ENCODE assay signal across 8 mouse cellular contexts in the genomic region with DNA sequence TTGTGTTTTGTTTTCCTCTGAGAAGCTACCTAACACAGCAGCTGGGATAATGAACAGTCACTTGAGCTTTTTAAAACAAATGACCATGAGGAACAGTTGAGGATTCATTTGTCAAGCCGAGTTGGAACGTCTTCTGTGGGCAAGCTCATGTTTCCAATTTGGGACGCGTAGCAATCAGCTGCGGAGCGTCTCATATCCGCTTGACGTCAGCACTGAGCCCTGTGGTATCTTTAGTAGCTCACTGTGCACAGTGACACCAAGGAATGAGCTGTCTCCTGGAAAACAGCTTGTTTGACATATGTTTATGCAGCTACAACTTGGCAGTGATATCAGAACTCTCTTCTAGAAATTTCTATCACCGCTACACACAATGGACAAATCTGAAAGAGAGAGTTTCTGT. TPM values are rescaled to one million over a fixed set of nuclear protein-coding genes. Genes with fewer than 3 reads are reported as not detected.
DNase-seq lines count a peak whose midpoint lies in the region; ATAC-seq lines count a peak whose summit lies in the region.

No protein-coding gene starts in this region.

- H3K27me3 ChIP-seq in kidney, embryonic 14.5 days (ENCODE audit: control insufficient read depth, insufficient read depth, low read length): no peaks in the 10 kb centered on the region
- H3K27me3 ChIP-seq in heart, embryonic 10.5 days (ENCODE audit: insufficient read depth, poor library complexity, severe bottlenecking): no peaks in the 10 kb centered on the region

- no peak overlapping the region for H3K4me3 ChIP-seq in kidney, embryonic 14.5 days (ENCODE audit: low read length)
- H3K4me3 ChIP-seq in heart, embryonic 10.5 days: no peak overlapping the region

- peaks cover 4% of the 10 kb centered on the region; the same call in 1 of the 2 replicates for H3K9me3 ChIP-seq in kidney, embryonic 14.5 days (ENCODE audit: control insufficient read depth, low read length)
- H3K9me3 ChIP-seq in heart, embryonic 10.5 days: 0 out of 2 replicates have a peak, but pooled peaks cover 5% of the 10 kb centered on the region

- H3K4me2 ChIP-seq in kidney, embryonic 14.5 days (replicated peaks; ENCODE audit: low read depth, low read length): no peak overlapping the region

- no peak; the same call in 1 of the 2 replicates for ATAC-seq in kidney, embryonic 14.5 days (ENCODE audit: low FRiP score, low TSS enrichment)

- H3K27ac ChIP-seq in kidney, embryonic 14.5 days (ENCODE audit: low read depth, low read length): no peak overlapping the region
- H3K27ac ChIP-seq in heart, embryonic 10.5 days: peak overlapping the region; percentile 73

- no peak overlapping the region for H3K9ac ChIP-seq in kidney, embryonic 14.5 days (ENCODE audit: low read depth, low read length)

- peak; percentile 52 for DNase-seq in kidney, adult 11 months
- peak; percentile 68 to 76 for DNase-seq in cerebellum, postnatal 36 days
- no peak for DNase-seq in heart, embryonic 10.5 days (ENCODE audit: low spot score)
- DNase-seq in layer of hippocampus, adult 18-20 months (ENCODE audit: low spot score in 2 of 2): peak; percentile 76 to 89
- peak; percentile 26 for DNase-seq in mesoderm, embryonic 11.5 days (ENCODE audit: low read depth, low spot score)
- no peak for DNase-seq in spleen, postnatal 4 days (ENCODE audit: low spot score in 2 of 2)
- DNase-seq in urinary bladder, postnatal 4 days (ENCODE audit: low spot score in 2 of 2): no peak

- WGBS in kidney, embryonic 14.5 days: 32% methylated on average over 9 of the region's 9 CpGs
- WGBS in heart, embryonic 10.5 days: 29% methylated on average over 9 of the region's 9 CpGs

- peaks cover 7% of the 10 kb centered on the region; the same call in 1 of the 2 replicates for H3K4me1 ChIP-seq in kidney, embryonic 14.5 days (ENCODE audit: control insufficient read depth, insufficient read depth, low read length)
- H3K4me1 ChIP-seq in heart, embryonic 10.5 days: peaks cover 24% of the 10 kb centered on the region

- H3K36me3 ChIP-seq in kidney, embryonic 14.5 days (ENCODE audit: control insufficient read depth, insufficient read depth, low read length): no peaks in the 10 kb centered on the region
- H3K36me3 ChIP-seq in heart, embryonic 10.5 days: peaks cover 6% of the 10 kb centered on the region

RNA-seq across cellular contexts. Expression of a gene that starts 25.4 kb away (rescaled TPM):
- polyA plus RNA-seq in kidney, embryonic 14.5 days (2014; fragmentation: Nextera tagmentation; extraction: Ambion mirVana): 36.8 and 56.7 TPM in 2 replicates
- 52.8 and 63.4 TPM in 2 replicates for polyA plus RNA-seq in heart, embryonic 10.5 days (2016; fragmentation: Nextera tagmentation; extraction: Ambion mirVana)
- 10 to 100 TPM; 35.2 to 37.1 TPM for total RNA-seq in layer of hippocampus, adult 18-20 months (2021)

RNA-seq across cellular contexts. Expression of a gene that starts 35.5 kb away (rescaled TPM):
- polyA plus RNA-seq in kidney, embryonic 14.5 days (2014; fragmentation: Nextera tagmentation; extraction: Ambion mirVana): 6.6 and 8.6 TPM in 2 replicates
- polyA plus RNA-seq in heart, embryonic 10.5 days (2016; fragmentation: Nextera tagmentation; extraction: Ambion mirVana): 5.5 TPM in 2 replicates
- under 1 TPM; 0.28 to 0.72 TPM for total RNA-seq in layer of hippocampus, adult 18-20 months (2021)

RNA-seq across cellular contexts. Expression of a gene that starts 58.5 kb away (rescaled TPM):
- 17.4 and 22.3 TPM in 2 replicates for polyA plus RNA-seq in kidney, embryonic 14.5 days (2014; fragmentation: Nextera tagmentation; extraction: Ambion mirVana)
- polyA plus RNA-seq in heart, embryonic 10.5 days (2016; fragmentation: Nextera tagmentation; extraction: Ambion mirVana): 16.9 and 19.6 TPM in 2 replicates
- total RNA-seq in layer of hippocampus, adult 18-20 months (2021): 100 to 1,000 TPM; 129 to 140 TPM

Comparison
In these comparisons a context has a peak if more than half of its experiments do, and no peak if none do; other contexts are left out.
1. DNase-seq: peak in kidney, adult 11 months (single experiment), cerebellum, postnatal 36 days (2 of 2), layer of hippocampus, adult 18-20 months (2 of 2) and mesoderm, embryonic 11.5 days (single experiment); none in heart, embryonic 10.5 days (single experiment), spleen, postnatal 4 days (0 of 2) and urinary bladder, postnatal 4 days (0 of 2).